ENCODE assay signal across 20 mouse cellular contexts in the genomic region with DNA sequence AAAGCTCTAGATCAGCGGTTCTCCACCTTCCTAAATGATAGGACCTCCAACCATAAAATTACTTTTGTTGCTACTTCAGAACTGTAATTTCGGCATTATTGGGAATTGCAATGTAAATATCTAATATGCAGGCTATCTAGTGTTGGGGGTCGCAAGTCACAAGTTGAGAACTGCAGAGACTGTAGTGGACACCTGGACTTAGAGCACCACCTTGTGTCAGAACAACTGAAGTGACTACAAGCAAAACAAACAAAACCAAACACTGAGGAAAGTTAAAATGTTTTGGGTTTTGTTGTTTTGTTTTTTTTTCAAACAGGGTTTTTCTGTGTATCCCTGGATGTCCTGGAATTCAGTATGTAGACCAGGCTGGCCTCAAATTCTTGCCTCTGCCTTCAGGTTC. TPM values are rescaled to one million over a fixed set of nuclear protein-coding genes. Genes with fewer than 3 reads are reported as not detected.
DNase-seq lines count a peak whose midpoint lies in the region; ATAC-seq and TF ChIP-seq lines count a peak whose summit lies in the region.
"Had no signal": no experiment of that assay in that cellular context is flagged by ENCODE, and none has a peak within 500 bp of the region (broad histone marks: within the 10 kb centered on the region; RNA-seq: fewer than 3 reads in every experiment).

No protein-coding gene starts in this region.

- H3K4me1 ChIP-seq in heart, adult 2 months (ENCODE audit: control insufficient read depth, insufficient read depth, low read length), result no peaks in the 10 kb centered on the region
- H3K4me1 ChIP-seq in liver, adult 2 months (ENCODE audit: control insufficient read depth, insufficient read depth, low read length), result no peaks in the 10 kb centered on the region
- H3K4me1 ChIP-seq in liver, embryonic 11.5 days (replicated peaks; ENCODE audit: control insufficient read depth, insufficient read depth, low read length), result no peaks in the 10 kb centered on the region
- H3K4me1 ChIP-seq in limb, embryonic 10.5 days, result no peaks in the 10 kb centered on the region
- H3K4me1 ChIP-seq: forebrain, embryonic 15.5 days; midbrain, embryonic 12.5 days had no signal

- WGBS in heart, adult 2 months, result 73% methylated on average over 3 of the region's 3 CpGs
- 86% methylated on average over 3 of the region's 3 CpGs for WGBS in liver, adult 2 months
- 63% methylated on average over 3 of the region's 3 CpGs for WGBS in liver, embryonic 11.5 days
- WGBS in limb, embryonic 10.5 days, result 87% methylated on average over 3 of the region's 3 CpGs

- TF ChIP-seq EP300 in heart, adult 2 months (IDR thresholded peaks at IDR 0.05; ENCODE audit: insufficient read depth, low read depth, low read length), result no peak

- no peak overlapping the region for H3K27ac ChIP-seq in heart, adult 2 months
- no peak overlapping the region for H3K27ac ChIP-seq in liver, adult 2 months (replicated peaks; ENCODE audit: insufficient read depth, low read depth, low read length)
- H3K27ac ChIP-seq in liver, embryonic 11.5 days (ENCODE audit: low read depth, low read length), result no peak overlapping the region
- no peak overlapping the region for H3K27ac ChIP-seq in limb, embryonic 10.5 days
- H3K27ac ChIP-seq: forebrain, embryonic 15.5 days; midbrain, embryonic 12.5 days had no signal

- no peaks in the 10 kb centered on the region for H3K79me2 ChIP-seq in heart, adult 2 months (replicated peaks; ENCODE audit: control insufficient read depth, insufficient read depth, low read length)
- no peaks in the 10 kb centered on the region for H3K79me2 ChIP-seq in liver, adult 2 months (ENCODE audit: control insufficient read depth, insufficient read depth, low read length)

- H3K27me3 ChIP-seq in heart, adult 2 months (ENCODE audit: control insufficient read depth, insufficient read depth, low read length), result no peaks in the 10 kb centered on the region
- no peaks in the 10 kb centered on the region for H3K27me3 ChIP-seq in liver, adult 2 months (ENCODE audit: control insufficient read depth, insufficient read depth, low read length)
- H3K27me3 ChIP-seq in liver, embryonic 11.5 days (replicated peaks; ENCODE audit: control insufficient read depth, insufficient read depth, low read length), result peaks cover 5% of the 10 kb centered on the region
- peaks cover 96% of the 10 kb centered on the region for H3K27me3 ChIP-seq in limb, embryonic 10.5 days (ENCODE audit: low read depth, poor library complexity, severe bottlenecking)

- no peak for ATAC-seq in liver, embryonic 11.5 days (replicated peaks; ENCODE audit: low FRiP score)
- ATAC-seq: CD4-positive, CD25-positive, alpha-beta regulatory T cell, adult 4 months; forebrain, embryonic 15.5 days had no signal

- no peak overlapping the region for H3K4me3 ChIP-seq in heart, adult 2 months
- no peak overlapping the region for H3K4me3 ChIP-seq in liver, adult 2 months (ENCODE audit: insufficient read depth, low read depth, low read length)
- H3K4me3 ChIP-seq in liver, embryonic 11.5 days (ENCODE audit: low read depth, low read length), result no peak overlapping the region
- H3K4me3 ChIP-seq in limb, embryonic 10.5 days, result no peak overlapping the region
- H3K4me3 ChIP-seq: forebrain, embryonic 15.5 days; midbrain, embryonic 12.5 days had no signal

- H3K9me3 ChIP-seq in liver, embryonic 11.5 days (ENCODE audit: control insufficient read depth, low read length), result no peaks in the 10 kb centered on the region
- H3K9me3 ChIP-seq in limb, embryonic 10.5 days (replicated peaks), result no peaks in the 10 kb centered on the region
- H3K9me3 ChIP-seq: forebrain, embryonic 15.5 days; midbrain, embryonic 12.5 days had no signal

- DNase-seq in heart, adult 2 months, result no peak
- no peak for DNase-seq in heart, postnatal 4 days
- no peak for DNase-seq in liver, adult 2 months (ENCODE audit: extremely low read depth, low read depth, low spot score)
- no peak for DNase-seq in liver, embryonic 11.5 days (ENCODE audit: low spot score)
- DNase-seq in ES-CJ7 (ENCODE audit: low read depth, low spot score), result peak; percentile 17
- peak; percentile 7 for DNase-seq in induced T-regulatory cell, adult 2 months (ENCODE audit: low read depth)
- no peak for DNase-seq in limb, embryonic 10.5 days (ENCODE audit: low spot score)
- DNase-seq: adrenal gland, adult 2 months; cerebellum, adult 18-20 months; kidney, postnatal 25 days; lung, postnatal 4 days; right cerebral cortex, postnatal 14 days had no signal

- no peak overlapping the region for H3K9ac ChIP-seq in heart, adult 2 months (ENCODE audit: low read depth, low read length)
- no peak overlapping the region for H3K9ac ChIP-seq in liver, adult 2 months (ENCODE audit: low read depth, low read length)
- no peak overlapping the region for H3K9ac ChIP-seq in liver, embryonic 11.5 days (ENCODE audit: low read depth, low read length)
- H3K9ac ChIP-seq: forebrain, embryonic 15.5 days; midbrain, embryonic 12.5 days had no signal

- H3K4me2 ChIP-seq in liver, embryonic 11.5 days, result no peak overlapping the region
- H3K4me2 ChIP-seq: forebrain, embryonic 15.5 days; midbrain, embryonic 12.5 days had no signal

- intact Hi-C loops in heart, adult 2 months (cut with DNase I), result no loop called here

- TF ChIP-seq POLR2A in heart, adult 2 months (IDR thresholded peaks at IDR 0.05; ENCODE audit: insufficient read depth, low read depth, low read length), result no peak
- no peak for TF ChIP-seq POLR2A in liver, adult 2 months (IDR thresholded peaks at IDR 0.05; ENCODE audit: extremely low read depth, insufficient read depth, low read length)

- H3K36me3 ChIP-seq in heart, adult 2 months (ENCODE audit: control insufficient read depth, insufficient read depth, low read length), result no peaks in the 10 kb centered on the region
- H3K36me3 ChIP-seq in liver, adult 2 months (ENCODE audit: control insufficient read depth, insufficient read depth, low read length), result no peaks in the 10 kb centered on the region
- H3K36me3 ChIP-seq in liver, embryonic 11.5 days (ENCODE audit: control insufficient read depth, insufficient read depth, low read length), result no peaks in the 10 kb centered on the region
- no peaks in the 10 kb centered on the region for H3K36me3 ChIP-seq in limb, embryonic 10.5 days
- H3K36me3 ChIP-seq: forebrain, embryonic 15.5 days; midbrain, embryonic 12.5 days had no signal

- TF ChIP-seq CTCF in heart, adult 2 months (IDR thresholded peaks at IDR 0.05), result peak; percentile 49
- TF ChIP-seq CTCF in liver, adult 2 months (IDR thresholded peaks at IDR 0.05; ENCODE audit: low read depth, low read length), result 0 out of 2 replicates have a peak, but pooled peaks have one; percentile 7

RNA-seq across cellular contexts. Expression of gene Chic1, which starts 28.3 kb away (rescaled TPM):
- total RNA-seq in heart, adult 2 months (2021), result under 1 TPM; 0.61 to 0.76 TPM
- polyA plus RNA-seq in heart, adult 2 months (2012; rRNA removed), result 0.21 and 0.64 TPM in 2 replicates
- total RNA-seq in heart, postnatal 4 days (2021), result 1 to 10 TPM; 1.6 TPM
- 4.6 and 6.3 TPM in 2 replicates for total RNA-seq in liver, adult 2 months (2014; rRNA removed)
- polyA plus RNA-seq in liver, adult 2 months (2012; rRNA removed), result 0.70 and 0.97 TPM in 2 replicates
- 1.3 and 1.6 TPM in 2 replicates for polyA plus RNA-seq in liver, embryonic 11.5 days (2014; fragmentation: Nextera tagmentation; extraction: Ambion mirVana)
- polyA plus RNA-seq in limb, embryonic 10.5 days (2016; fragmentation: Nextera tagmentation; extraction: Ambion mirVana), result 2.6 and 3.0 TPM in 2 replicates

RNA-seq across cellular contexts. Expression of gene Tsx, which starts 29.7 kb away (rescaled TPM):
- not detected for total RNA-seq in heart, adult 2 months (2021)
- 0.38 TPM in 1 of 2 replicates, not detected in the other for polyA plus RNA-seq in heart, adult 2 months (2012; rRNA removed)
- not detected for total RNA-seq in heart, postnatal 4 days (2021)
- total RNA-seq in liver, adult 2 months (2014; rRNA removed), result not detected in 2 replicates
- polyA plus RNA-seq in liver, adult 2 months (2012; rRNA removed), result 0.11 TPM in 1 of 2 replicates, not detected in the other
- polyA plus RNA-seq in liver, embryonic 11.5 days (2014; fragmentation: Nextera tagmentation; extraction: Ambion mirVana), result not detected in 2 replicates
- 0.44 and 0.48 TPM in 2 replicates for polyA plus RNA-seq in limb, embryonic 10.5 days (2016; fragmentation: Nextera tagmentation; extraction: Ambion mirVana)
- total RNA-seq: adrenal gland, adult 2 months; gastrocnemius, adult 8-10 months; heart, postnatal 25 days had no signal
- polyA plus RNA-seq: adrenal gland, adult 2 months; liver, embryonic 16.5 days had no signal

RNA-seq across cellular contexts. Expression of gene Gm26992, which starts 37.3 kb away (rescaled TPM):
- not detected for total RNA-seq in heart, adult 2 months (2021)
- 0.67 TPM in 1 of 2 replicates, not detected in the other for polyA plus RNA-seq in heart, adult 2 months (2012; rRNA removed)
- not detected for total RNA-seq in heart, postnatal 4 days (2021)
- total RNA-seq in liver, adult 2 months (2014; rRNA removed), result not detected in 2 replicates
- polyA plus RNA-seq in liver, adult 2 months (2012; rRNA removed), result not detected in 2 replicates
- not detected in 2 replicates for polyA plus RNA-seq in liver, embryonic 11.5 days (2014; fragmentation: Nextera tagmentation; extraction: Ambion mirVana)
- not detected in 2 replicates for polyA plus RNA-seq in limb, embryonic 10.5 days (2016; fragmentation: Nextera tagmentation; extraction: Ambion mirVana)
- total RNA-seq: adrenal gland, adult 2 months; gastrocnemius, adult 8-10 months; heart, postnatal 25 days had no signal
- polyA plus RNA-seq: adrenal gland, adult 2 months; CD4-positive, CD25-positive, alpha-beta regulatory T cell, adult 4 months; forebrain, embryonic 15.5 days; intestine, embryonic 14.5 days; limb, embryonic 11.5 days; liver, embryonic 16.5 days; midbrain, embryonic 12.5 days had no signal

Comparison
In these comparisons a context has a peak if more than half of its experiments do, and no peak if none do; other contexts are left out.
1. DNase-seq: peak in ES-CJ7 (single experiment) and induced T-regulatory cell, adult 2 months (single experiment); none in heart, adult 2 months (0 of 2), heart, postnatal 4 days (single experiment), liver, adult 2 months (single experiment), liver, embryonic 11.5 days (single experiment) and limb, embryonic 10.5 days (single experiment).